Mouse (Mus musculus): ENCODE results near the gene Ms4a6d. TPM values are rescaled to one million over a fixed set of nuclear protein-coding genes. Genes with fewer than 3 reads are reported as not detected.
A peak's percentile ranks its signal among the peaks of the same experiment; 100 is the strongest.

The Ms4a6d gene
- polyA plus RNA-seq, 1 experiment from 2014 or later = 5.1 TPM

DNA sequence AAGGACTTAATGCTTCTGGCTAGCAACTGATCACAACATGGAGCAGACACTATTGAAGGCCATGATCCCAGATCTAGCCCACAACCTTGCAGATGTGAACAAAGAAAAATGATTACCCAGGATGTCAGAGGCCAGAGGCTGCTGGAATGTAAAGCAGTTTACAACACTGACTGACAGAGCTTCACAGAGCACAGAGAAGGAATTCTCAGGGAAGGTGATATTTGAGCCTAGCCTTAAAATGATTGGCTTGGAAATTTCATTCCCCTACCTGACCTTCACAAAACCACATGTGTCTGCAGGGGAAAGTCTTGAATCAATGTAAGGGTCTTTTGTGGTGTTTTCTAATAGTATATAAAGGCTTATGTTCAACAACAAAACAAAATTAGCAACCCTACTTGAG, 20.2 kb upstream of the Ms4a6d start:
- no peak for ATAC-seq (replicated peaks; ENCODE audit: low FRiP score)
- DNase-seq (ENCODE audit: low spot score) = no peak

DNA sequence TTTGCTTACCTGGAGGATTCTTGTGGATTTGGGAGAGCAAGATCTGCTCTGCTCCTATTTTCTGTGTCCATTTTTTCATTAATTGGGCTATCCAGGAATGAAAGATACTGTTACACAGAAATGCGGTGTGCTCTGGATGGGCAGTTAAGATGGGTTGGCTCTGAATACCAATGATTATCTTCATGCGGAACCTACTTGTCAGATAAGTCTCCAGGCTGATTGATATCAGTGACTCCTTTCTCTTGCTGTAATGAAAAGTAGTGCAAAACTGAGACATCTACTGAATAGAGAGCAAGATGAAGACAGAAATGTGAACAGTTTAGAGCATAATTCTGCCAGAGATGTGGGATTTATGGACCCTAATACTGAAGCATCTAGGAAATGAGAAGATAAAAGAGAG, 18.9 kb upstream of the Ms4a6d start, which contains the start of gene Ms4a2:
TSS of gene Ms4a2 (minus strand) at position 169 of the 400 bp plus-strand sequence.
- H3K4me2 ChIP-seq = no peak within 1 kb of the TSS
- H3K9me3 ChIP-seq (ENCODE audit: control insufficient read depth, low read length) = no peaks in the 10 kb centered on the region
- no peak for DNase-seq (ENCODE audit: low spot score)
- no peak within 1 kb of the TSS for H3K27ac ChIP-seq (ENCODE audit: low read depth, low read length)
- no peak within 1 kb of the TSS for H3K9ac ChIP-seq (ENCODE audit: low read depth, low read length)
- no peak for ATAC-seq (replicated peaks; ENCODE audit: low FRiP score)
- WGBS = 75% methylated on average over 2 of the region's 2 CpGs
- no peaks in the 10 kb centered on the region for H3K27me3 ChIP-seq (replicated peaks; ENCODE audit: control insufficient read depth, insufficient read depth, low read length)
- no peak within 1 kb of the TSS for H3K4me3 ChIP-seq (ENCODE audit: low read depth, low read length)
- no peaks in the 10 kb centered on the region; the same call in 1 of the 2 replicates for H3K4me1 ChIP-seq (replicated peaks; ENCODE audit: control insufficient read depth, insufficient read depth, low read length)
- no peaks in the 10 kb centered on the region for H3K36me3 ChIP-seq (ENCODE audit: control insufficient read depth, insufficient read depth, low read length)

More for the DNA sequence above, 20.2 kb upstream of the Ms4a6d start:
- no peaks in the 10 kb centered on the region for H3K36me3 ChIP-seq (ENCODE audit: control insufficient read depth, insufficient read depth, low read length)
- no peak overlapping the region for H3K9ac ChIP-seq (ENCODE audit: low read depth, low read length)
- H3K27ac ChIP-seq (ENCODE audit: low read depth, low read length) = no peak overlapping the region
- H3K27me3 ChIP-seq (replicated peaks; ENCODE audit: control insufficient read depth, insufficient read depth, low read length) = no peaks in the 10 kb centered on the region
- H3K4me2 ChIP-seq = no peak overlapping the region
- no peak overlapping the region for H3K4me3 ChIP-seq (ENCODE audit: low read depth, low read length)
- H3K4me1 ChIP-seq (replicated peaks; ENCODE audit: control insufficient read depth, insufficient read depth, low read length) = no peaks in the 10 kb centered on the region; the same call in 1 of the 2 replicates
- no peaks in the 10 kb centered on the region for H3K9me3 ChIP-seq (ENCODE audit: control insufficient read depth, low read length)

GRCm38 (mm10) chr19:11617983-11618382, 13.3 kb upstream of the Ms4a6d start:
- no peaks in the 10 kb centered on the region for H3K27me3 ChIP-seq (replicated peaks; ENCODE audit: control insufficient read depth, insufficient read depth, low read length)
- DNase-seq (ENCODE audit: low spot score) (no peak), ATAC-seq (replicated peaks; ENCODE audit: low FRiP score) (peak; percentile 86)
- H3K4me2 ChIP-seq = no peak overlapping the region
- no peaks in the 10 kb centered on the region; the same call in 1 of the 2 replicates for H3K4me1 ChIP-seq (replicated peaks; ENCODE audit: control insufficient read depth, insufficient read depth, low read length)
- no peak overlapping the region for H3K9ac ChIP-seq (ENCODE audit: low read depth, low read length)
- H3K9me3 ChIP-seq (ENCODE audit: control insufficient read depth, low read length) = no peaks in the 10 kb centered on the region
- no peak overlapping the region for H3K27ac ChIP-seq (ENCODE audit: low read depth, low read length)
- H3K4me3 ChIP-seq (ENCODE audit: low read depth, low read length) = no peak overlapping the region
- no peaks in the 10 kb centered on the region for H3K36me3 ChIP-seq (ENCODE audit: control insufficient read depth, insufficient read depth, low read length)

DNA sequence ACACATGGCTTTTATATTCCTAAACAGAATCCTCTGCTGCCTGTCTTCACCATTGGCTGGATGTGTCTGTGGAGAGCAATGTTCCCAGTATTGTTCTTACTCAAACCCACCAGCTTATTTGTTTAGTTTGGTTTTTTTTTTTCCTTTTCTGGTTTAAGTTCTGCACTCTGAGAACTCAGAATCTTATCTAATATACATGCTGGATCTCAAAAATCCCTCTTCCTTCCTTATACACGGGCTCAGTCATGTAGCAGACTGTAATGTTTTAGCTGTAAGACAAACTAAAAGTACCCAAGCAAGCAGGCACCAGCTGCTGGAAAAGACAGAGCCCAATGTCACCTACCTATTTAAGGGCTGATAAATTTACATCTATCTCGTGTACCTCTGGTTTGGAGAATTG, 10.2 kb upstream of the Ms4a6d start:
- ATAC-seq (replicated peaks; ENCODE audit: low FRiP score) (no peak), DNase-seq (ENCODE audit: low spot score) (no peak)
- peaks cover 7% of the 10 kb centered on the region for H3K4me1 ChIP-seq (replicated peaks; ENCODE audit: control insufficient read depth, insufficient read depth, low read length)
- no peak overlapping the region for H3K27ac ChIP-seq (ENCODE audit: low read depth, low read length)
- no peaks in the 10 kb centered on the region for H3K36me3 ChIP-seq (ENCODE audit: control insufficient read depth, insufficient read depth, low read length)
- no peak overlapping the region for H3K4me2 ChIP-seq
- H3K27me3 ChIP-seq (replicated peaks; ENCODE audit: control insufficient read depth, insufficient read depth, low read length) = no peaks in the 10 kb centered on the region
- WGBS = 41% methylated on average over 2 of the region's 2 CpGs
- H3K9me3 ChIP-seq (ENCODE audit: control insufficient read depth, low read length) = no peaks in the 10 kb centered on the region
- no peak overlapping the region for H3K9ac ChIP-seq (ENCODE audit: low read depth, low read length)
- H3K4me3 ChIP-seq (ENCODE audit: low read depth, low read length) = no peak overlapping the region

GRCm38 (mm10) chr19:11613776-11614443, 9.3 kb upstream of the Ms4a6d start:
- Histone ChIP-seq H3K9ac (ENCODE audit: low read depth, low read length) (no peak overlapping the region), H3K27ac (ENCODE audit: low read depth, low read length) (no peak overlapping the region), H3K36me3 (ENCODE audit: control insufficient read depth, insufficient read depth, low read length) (no peaks in the 10 kb centered on the region), H3K4me2 (no peak overlapping the region), H3K4me1 (replicated peaks; ENCODE audit: control insufficient read depth, insufficient read depth, low read length) (peaks cover 7% of the 10 kb centered on the region), H3K27me3 (replicated peaks; ENCODE audit: control insufficient read depth, insufficient read depth, low read length) (no peaks in the 10 kb centered on the region), H3K4me3 (ENCODE audit: low read depth, low read length) (no peak overlapping the region), H3K9me3 (ENCODE audit: control insufficient read depth, low read length) (no peaks in the 10 kb centered on the region)
- 65% methylated on average over 8 of the region's 8 CpGs for WGBS
- ATAC-seq (replicated peaks; ENCODE audit: low FRiP score) (no peak), DNase-seq (ENCODE audit: low spot score) (no peak)

DNA sequence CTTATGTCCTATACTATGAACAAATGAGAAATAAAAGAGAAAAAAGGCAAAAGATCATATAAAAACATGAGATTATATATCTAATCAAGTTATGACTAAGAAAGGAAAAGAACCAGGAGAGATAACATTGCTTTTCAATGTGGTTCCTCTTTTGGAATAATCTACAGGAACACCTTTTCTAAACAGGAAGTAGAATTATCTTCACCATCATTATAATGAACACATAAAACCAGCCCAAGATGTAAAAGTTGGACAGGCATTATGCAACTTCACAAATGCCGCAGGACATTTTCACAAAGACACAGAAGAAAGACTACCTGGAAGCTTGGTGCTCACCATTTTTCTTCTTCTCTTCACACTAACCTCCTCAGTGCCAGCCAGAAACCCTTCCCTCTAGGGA, 8.4 kb upstream of the Ms4a6d start:
- H3K9me3 ChIP-seq (ENCODE audit: control insufficient read depth, low read length) = no peaks in the 10 kb centered on the region
- no peak for ATAC-seq (replicated peaks; ENCODE audit: low FRiP score)
- H3K36me3 ChIP-seq (ENCODE audit: control insufficient read depth, insufficient read depth, low read length) = no peaks in the 10 kb centered on the region
- H3K9ac ChIP-seq (ENCODE audit: low read depth, low read length) = no peak overlapping the region
- H3K4me2 ChIP-seq = no peak overlapping the region
- WGBS = 49% methylated on average over 1 of the region's 1 CpGs
- peaks cover 7% of the 10 kb centered on the region for H3K4me1 ChIP-seq (replicated peaks; ENCODE audit: control insufficient read depth, insufficient read depth, low read length)
- no peak overlapping the region for H3K27ac ChIP-seq (ENCODE audit: low read depth, low read length)
- no peak for DNase-seq (ENCODE audit: low spot score)
- H3K4me3 ChIP-seq (ENCODE audit: low read depth, low read length) = no peak overlapping the region
- H3K27me3 ChIP-seq (replicated peaks; ENCODE audit: control insufficient read depth, insufficient read depth, low read length) = no peaks in the 10 kb centered on the region

GRCm38 (mm10) chr19:11612293-11612692, 7.6 kb upstream of the Ms4a6d start:
- Histone ChIP-seq H3K27ac (ENCODE audit: low read depth, low read length) (no peak overlapping the region), H3K4me3 (ENCODE audit: low read depth, low read length) (no peak overlapping the region), H3K9ac (ENCODE audit: low read depth, low read length) (no peak overlapping the region), H3K4me1 (replicated peaks; ENCODE audit: control insufficient read depth, insufficient read depth, low read length) (peaks cover 7% of the 10 kb centered on the region), H3K36me3 (ENCODE audit: control insufficient read depth, insufficient read depth, low read length) (no peaks in the 10 kb centered on the region), H3K4me2 (no peak overlapping the region), H3K9me3 (ENCODE audit: control insufficient read depth, low read length) (no peaks in the 10 kb centered on the region), H3K27me3 (replicated peaks; ENCODE audit: control insufficient read depth, insufficient read depth, low read length) (no peaks in the 10 kb centered on the region)
- no peak for DNase-seq (ENCODE audit: low spot score)
- ATAC-seq (replicated peaks; ENCODE audit: low FRiP score) = no peak
- WGBS = 27% methylated on average over 2 of the region's 2 CpGs

- 15% methylated on average over 6 of the region's 6 CpGs for WGBS
- no peak overlapping the region for H3K4me2 ChIP-seq
- no peaks in the 10 kb centered on the region for H3K27me3 ChIP-seq (replicated peaks; ENCODE audit: control insufficient read depth, insufficient read depth, low read length)
- peak overlapping the region; percentile 4; the same call in 1 of the 2 replicates for H3K27ac ChIP-seq (ENCODE audit: low read depth, low read length)
- peaks cover 7% of the 10 kb centered on the region for H3K4me1 ChIP-seq (replicated peaks; ENCODE audit: control insufficient read depth, insufficient read depth, low read length)
- H3K9ac ChIP-seq (ENCODE audit: low read depth, low read length) = no peak overlapping the region
- no peaks in the 10 kb centered on the region for H3K9me3 ChIP-seq (ENCODE audit: control insufficient read depth, low read length)
- ATAC-seq (replicated peaks; ENCODE audit: low FRiP score) (0 out of 2 replicates have a peak, but pooled peaks have one; percentile 51), DNase-seq (ENCODE audit: low spot score) (no peak)
- no peak overlapping the region for H3K4me3 ChIP-seq (ENCODE audit: low read depth, low read length)
- H3K36me3 ChIP-seq (ENCODE audit: control insufficient read depth, insufficient read depth, low read length) = no peaks in the 10 kb centered on the region
Measured at GRCm38 (mm10) chr19:11611541-11611945, 6.9 kb upstream of the Ms4a6d start.

DNA sequence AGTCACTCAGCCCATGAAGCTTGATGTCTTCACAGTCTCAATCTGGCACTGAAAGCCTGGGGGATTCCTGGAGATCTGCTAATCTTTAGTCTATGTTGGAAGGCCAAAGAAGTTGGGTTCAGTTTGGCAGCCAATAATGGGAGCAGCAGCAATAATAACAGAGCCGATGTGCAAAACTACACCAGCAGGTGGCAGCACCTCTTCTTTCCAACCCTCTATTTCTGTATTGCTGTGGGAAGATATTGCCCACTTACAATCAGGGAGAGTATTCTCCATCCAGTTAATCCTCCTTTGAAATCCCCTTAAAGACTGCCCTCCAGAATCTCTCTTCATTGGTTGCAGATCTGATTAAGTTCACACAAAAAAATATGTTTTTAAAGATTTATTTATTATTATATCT, 3.5 kb upstream of the Ms4a6d start:
- Histone ChIP-seq H3K36me3 (ENCODE audit: control insufficient read depth, insufficient read depth, low read length) (no peaks in the 10 kb centered on the region), H3K4me1 (replicated peaks; ENCODE audit: control insufficient read depth, insufficient read depth, low read length) (peaks cover 7% of the 10 kb centered on the region), H3K4me3 (ENCODE audit: low read depth, low read length) (no peak overlapping the region), H3K27me3 (replicated peaks; ENCODE audit: control insufficient read depth, insufficient read depth, low read length) (no peaks in the 10 kb centered on the region), H3K9ac (ENCODE audit: low read depth, low read length) (no peak overlapping the region), H3K9me3 (ENCODE audit: control insufficient read depth, low read length) (no peaks in the 10 kb centered on the region), H3K27ac (ENCODE audit: low read depth, low read length) (no peak overlapping the region), H3K4me2 (no peak overlapping the region)
- 17% methylated on average over 1 of the region's 1 CpGs for WGBS
- DNase-seq (ENCODE audit: low spot score) (no peak), ATAC-seq (replicated peaks; ENCODE audit: low FRiP score) (no peak)
